21 mouse cellular contexts compared by ENCODE assay signal in the genomic region with DNA sequence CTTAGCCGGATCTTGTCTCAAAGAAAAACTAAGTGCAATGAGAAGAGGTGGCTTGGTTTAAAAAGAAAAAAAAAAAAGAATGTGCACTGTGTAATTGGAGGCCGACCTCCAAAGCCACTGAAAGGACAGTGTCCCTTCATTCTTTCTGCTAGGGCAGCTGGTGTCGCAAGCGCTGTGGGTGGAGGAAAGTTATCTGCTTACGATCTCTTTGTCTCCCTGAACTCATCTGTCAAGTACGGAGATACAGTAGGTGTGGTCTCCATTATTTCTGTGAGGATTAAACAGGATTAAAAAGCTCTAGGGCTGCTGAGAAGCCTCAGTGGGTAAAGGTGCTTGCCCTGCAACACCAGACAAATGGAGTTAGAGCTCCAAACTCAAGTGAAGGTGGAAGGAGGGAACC.
A peak's percentile ranks its signal among the peaks of the same experiment; 100 is the strongest.
DNase-seq lines count a peak whose midpoint lies in the region; TF ChIP-seq lines count a peak whose summit lies in the region.
"Had no signal": no experiment of that assay in that cellular context is flagged by ENCODE, and none has a peak within 500 bp of the region (broad histone marks: within the 10 kb centered on the region; RNA-seq: fewer than 3 reads in every experiment).

No protein-coding gene starts in this region.

- peaks cover 1% of the 10 kb centered on the region; the same call in 1 of the 2 replicates for H3K4me1 ChIP-seq in heart, adult 2 months (ENCODE audit: control insufficient read depth, insufficient read depth, low read length)
- H3K4me1 ChIP-seq: heart, embryonic 15.5 days had no signal

- H3K36me3 ChIP-seq in heart, adult 2 months (ENCODE audit: control insufficient read depth, insufficient read depth, low read length), result no peaks in the 10 kb centered on the region
- H3K36me3 ChIP-seq: embryonic facial prominence, embryonic 15.5 days; forebrain, embryonic 10.5 days; heart, embryonic 15.5 days; hindbrain, embryonic 10.5 days had no signal

- H3K9ac ChIP-seq in heart, adult 2 months (ENCODE audit: low read depth, low read length), result no peak overlapping the region
- H3K9ac ChIP-seq: embryonic facial prominence, embryonic 15.5 days; heart, embryonic 15.5 days; hindbrain, embryonic 14.5 days had no signal

- DNase-seq in adrenal gland, adult 2 months, result peak; percentile 54
- no peak for DNase-seq in adrenal gland, postnatal 10 days
- DNase-seq in retina, postnatal 1 day, result peak; percentile 45
- no peak for DNase-seq in retina, embryonic 14.5 days (ENCODE audit: low spot score)
- peak; percentile 96 for DNase-seq in gonadal fat pad, adult 2 months (ENCODE audit: low read depth)
- no peak for DNase-seq in cerebellum, postnatal 4 days (ENCODE audit: low spot score in 2 of 2)
- DNase-seq in heart, adult 2 months, result no peak
- DNase-seq in embryo, embryonic 10 days (ENCODE audit: low spot score), result no peak
- DNase-seq: cerebellum, adult 18-20 months; cerebellum, adult 9-11 months; gastrocnemius, adult 2 months; gastrocnemius, postnatal 25 days; heart, adult 18-20 months; heart, postnatal 14 days; kidney, adult 2 months had no signal

- no peaks in the 10 kb centered on the region for H3K27me3 ChIP-seq in heart, adult 2 months (ENCODE audit: control insufficient read depth, insufficient read depth, low read length)
- H3K27me3 ChIP-seq: embryonic facial prominence, embryonic 15.5 days; heart, embryonic 15.5 days had no signal

- H3K4me3 ChIP-seq in heart, adult 2 months, result no peak overlapping the region
- H3K4me3 ChIP-seq: embryonic facial prominence, embryonic 15.5 days; erythroblast, embryonic 14.5 days; forebrain, embryonic 10.5 days; gastrocnemius, adult 2 months; heart, embryonic 15.5 days; hindbrain, embryonic 10.5 days had no signal

- WGBS in heart, adult 2 months, result 74% methylated on average over 6 of the region's 6 CpGs

- H3K79me2 ChIP-seq in heart, adult 2 months (replicated peaks; ENCODE audit: control insufficient read depth, insufficient read depth, low read length), result no peaks in the 10 kb centered on the region

- no peak for TF ChIP-seq POLR2A in heart, adult 2 months (IDR thresholded peaks at IDR 0.05; ENCODE audit: insufficient read depth, low read depth, low read length)

- no peak overlapping the region for H3K27ac ChIP-seq in heart, adult 2 months
- H3K27ac ChIP-seq: embryonic facial prominence, embryonic 15.5 days; forebrain, embryonic 10.5 days; gastrocnemius, adult 2 months; heart, embryonic 15.5 days; hindbrain, embryonic 10.5 days; hindbrain, embryonic 14.5 days had no signal

- no peak for TF ChIP-seq EP300 in heart, adult 2 months (IDR thresholded peaks at IDR 0.05; ENCODE audit: insufficient read depth, low read depth, low read length)

- TF ChIP-seq CTCF in heart, adult 2 months (IDR thresholded peaks at IDR 0.05), result no peak

- intact Hi-C loops in heart, adult 2 months (cut with DNase I), result no loop called here

Comparison
In these comparisons a context has a peak if more than half of its experiments do, and no peak if none do; other contexts are left out.
1. DNase-seq: peak in adrenal gland, adult 2 months (single experiment), retina, postnatal 1 day (single experiment) and gonadal fat pad, adult 2 months (single experiment); none in adrenal gland, postnatal 10 days (single experiment), retina, embryonic 14.5 days (single experiment), cerebellum, postnatal 4 days (0 of 2), heart, adult 2 months (0 of 2) and embryo, embryonic 10 days (single experiment).